Mouse (Mus musculus) myocyte (in vitro differentiated cells): ENCODE data around the gene Guca2b.

Experiments used
- E2F4 ChIP-seq: IDR thresholded peaks from one replicate; pipeline ENCODE4 v1.6.1; 2011; ENCODE audit warnings: mild to moderate bottlenecking, control low read depth, moderate library complexity; ENCODE audit not compliant: insufficient read depth
- POLR2A ChIP-seq: IDR thresholded peaks from one replicate; pipeline ENCODE4 v1.6.1; 2011; ENCODE audit warnings: low read depth, mild to moderate bottlenecking, control low read depth, moderate library complexity; ENCODE audit not compliant: insufficient read length

DNA sequence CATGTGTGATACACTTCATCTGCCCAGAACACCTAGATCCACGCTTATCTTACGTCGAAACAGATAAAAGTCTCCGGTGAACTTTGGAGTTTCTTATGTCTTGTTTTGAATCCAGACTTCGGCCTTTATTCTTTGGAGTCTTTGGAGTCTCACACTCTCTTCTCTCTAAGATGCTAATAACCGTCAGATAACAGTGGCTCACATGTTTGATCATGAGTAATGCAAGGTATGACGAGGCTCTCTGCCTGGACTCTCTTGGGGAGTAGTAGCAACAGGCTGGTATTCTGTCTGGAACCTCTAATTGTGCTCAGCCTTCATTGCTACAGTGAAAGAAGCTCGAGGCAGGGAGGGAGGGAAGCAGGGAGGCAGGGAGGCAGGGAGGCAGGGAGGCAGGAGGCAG is 1.3 kb upstream of the Guca2b start:
- TF ChIP-seq POLR2A (no peak), E2F4 (no peak)
